Mouse (Mus musculus) MEL (cell line): Measurements from ENCODE around the gene Adap1.

ENCODE experiments used
- BHLHE40 ChIP-seq: IDR thresholded peaks from 2 replicates; pipeline ENCODE4 v1.6.1; 2012; ENCODE audit warnings: low read depth, mild to moderate bottlenecking, inconsistent platforms, low read length, improper control_type of control experiment, borderline replicate concordance
- CTCF ChIP-seq, 3 experiments: IDR thresholded peaks in 2 of 3; conservative IDR thresholded peaks in 1 of 3; 2 replicates each; pipeline ENCODE4 v1.5.1; 2011 to 2012; ENCODE audit warnings: low read length in 3 of 3, low read depth in 2 of 3, mild to moderate bottlenecking in 2 of 3, improper control_type of control experiment in 1 of 3, inconsistent platforms in 1 of 3, mixed read lengths in 1 of 3, moderate library complexity in 1 of 3; ENCODE audit not compliant: control insufficient read depth in 1 of 3, insufficient read depth in 1 of 3, poor library complexity in 1 of 3, severe bottlenecking in 1 of 3
- E2F4 ChIP-seq: IDR thresholded peaks from 2 replicates; pipeline ENCODE4 v1.6.1; 2011; ENCODE audit warnings: low read depth, low read length, improper control_type of control experiment, borderline replicate concordance
- EP300 ChIP-seq, 2 experiments: IDR thresholded peaks; 2 replicates each; pipeline ENCODE4 v1.6.1; 2011; ENCODE audit warnings: improper control_type of control experiment in 2 of 2, low read length in 2 of 2, low read depth in 1 of 2, mild to moderate bottlenecking in 1 of 2
- ETS1 ChIP-seq: IDR thresholded peaks from 2 replicates; pipeline ENCODE4 v1.6.1; 2012; ENCODE audit warnings: low read depth, mild to moderate bottlenecking, inconsistent platforms, low read length, improper control_type of control experiment, moderate library complexity
- GATA1 ChIP-seq: IDR thresholded peaks from 2 replicates; pipeline ENCODE4 v1.6.1; 2011; ENCODE audit warnings: low read depth, low read length, improper control_type of control experiment
- HCFC1 ChIP-seq: IDR thresholded peaks from 2 replicates; pipeline ENCODE4 v1.6.1; 2012; ENCODE audit warnings: low read depth, mild to moderate bottlenecking, inconsistent platforms, low read length, improper control_type of control experiment, moderate library complexity
- KAT2A ChIP-seq: conservative IDR thresholded peaks from 2 replicates; pipeline ENCODE4 v1.6.1; 2012; ENCODE audit warnings: low read depth, low read length, improper control_type of control experiment, inconsistent platforms
- MAFK ChIP-seq: IDR thresholded peaks from 2 replicates; pipeline ENCODE4 v1.6.1; 2011; ENCODE audit warnings: low read depth, mild to moderate bottlenecking, low read length, improper control_type of control experiment, borderline replicate concordance
- MAZ ChIP-seq: IDR thresholded peaks from 2 replicates; pipeline ENCODE4 v1.6.1; 2012; ENCODE audit warnings: low read depth, mild to moderate bottlenecking, inconsistent platforms, low read length, improper control_type of control experiment
- MEF2A ChIP-seq: IDR thresholded peaks from 2 replicates; pipeline ENCODE4 v1.6.1; 2014; ENCODE audit warnings: low read depth, mild to moderate bottlenecking, inconsistent platforms, low read length, improper control_type of control experiment; ENCODE audit not compliant: poor library complexity, insufficient replicate concordance, severe bottlenecking; ENCODE audit errors: extremely low read depth
- POLR2A ChIP-seq, 2 experiments: IDR thresholded peaks; 2 replicates each; pipeline ENCODE4 v1.6.1; 2011 to 2012; ENCODE audit warnings: low read length in 2 of 2, mild to moderate bottlenecking in 2 of 2, control low read depth in 1 of 2, improper control_type of control experiment in 1 of 2, low read depth in 1 of 2, moderate library complexity in 1 of 2; ENCODE audit not compliant: control insufficient read depth in 1 of 2, insufficient read depth in 1 of 2, poor library complexity in 1 of 2
- POLR2AphosphoS2 ChIP-seq: IDR thresholded peaks from 2 replicates; pipeline ENCODE4 v1.6.1; 2011; ENCODE audit warnings: low read length, improper control_type of control experiment

- no peak for TF ChIP-seq MEF2A
- no peak for TF ChIP-seq CTCF (IDR thresholded peaks at IDR 0.05 in 2 of 3, conservative IDR thresholded peaks at IDR 0.05 in 1 of 3; ENCODE audit: control insufficient read depth in 1 of 3, insufficient read depth in 1 of 3, low read depth in 2 of 3, low read length in 3 of 3, poor library complexity in 1 of 3, severe bottlenecking in 1 of 3)
- no peak for TF ChIP-seq GATA1
- TF ChIP-seq HCFC1: no peak
- no peak for TF ChIP-seq BHLHE40
- TF ChIP-seq ETS1: no peak
- TF ChIP-seq POLR2AphosphoS2: no peak
- no peak for TF ChIP-seq KAT2A
- no peak for TF ChIP-seq EP300 (IDR thresholded peaks at IDR 0.05; ENCODE audit: low read depth in 1 of 2, low read length in 2 of 2)
- no peak for TF ChIP-seq MAZ
- no peak for TF ChIP-seq E2F4
- TF ChIP-seq MAFK: no peak
- TF ChIP-seq POLR2A (IDR thresholded peaks at IDR 0.05; ENCODE audit: control insufficient read depth in 1 of 2, insufficient read depth in 1 of 2, low read depth in 1 of 2, low read length in 2 of 2, poor library complexity in 1 of 2): no peak
Observed at GRCm38 (mm10) chr5:139248846-139249245, 76.6 kb downstream of the Adap1 start.
